Mouse (Mus musculus) retina, adult 2 months (tissue): ENCODE results near the gene Nars2.
A peak's percentile ranks its signal among the peaks of the same experiment; 100 is the strongest.
"Not testable (repeated sequence)": the region's sequence is repeated elsewhere in the genome, so short reads cannot be mapped to it uniquely, and the experiment has no call there.

ENCODE experiments used
- DNase-seq: peaks from one replicate; pipeline ENCODE4 v3.0.0-alpha.2; 2012; ENCODE audit warnings: low read depth, low spot score

The Nars2 gene

DNA sequence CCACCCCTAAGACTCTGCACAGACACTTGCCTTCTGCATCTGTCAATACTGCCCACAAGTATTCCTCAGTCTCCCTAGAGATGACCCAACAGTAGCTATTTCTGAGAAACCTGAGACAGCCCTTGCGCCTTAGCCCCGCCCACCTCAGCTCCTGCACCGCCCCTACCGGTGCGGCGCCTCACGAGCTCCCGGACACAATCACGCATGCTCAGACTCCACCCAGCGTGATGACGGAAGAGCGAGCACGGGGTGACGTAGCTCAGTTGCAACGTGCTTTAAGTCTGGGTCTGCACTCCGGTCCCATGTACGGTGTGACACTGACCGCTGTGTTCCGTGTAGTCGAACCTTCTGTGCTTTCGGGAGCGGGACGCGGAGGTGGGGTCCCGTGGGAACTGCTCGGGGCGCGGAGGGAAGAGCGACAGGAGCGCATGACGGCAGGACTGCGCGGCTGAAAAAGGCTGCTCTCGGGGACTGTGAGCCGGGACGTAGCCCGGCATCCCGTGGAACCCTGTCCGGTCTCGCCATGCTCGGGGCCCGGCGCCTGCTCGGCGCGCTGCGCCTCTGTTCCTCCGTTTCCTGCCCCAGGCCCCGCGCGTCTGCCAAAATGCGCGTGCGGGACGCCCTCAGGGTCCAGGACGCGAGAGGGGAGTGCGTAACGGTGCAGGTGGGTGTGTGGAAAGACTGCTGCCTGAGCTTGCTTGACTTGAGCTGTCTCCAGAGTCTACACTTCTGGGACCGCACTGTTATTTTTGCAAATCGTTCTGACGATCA, at the start of gene Nars2:
TSS of gene Nars2 (plus strand) at position 225 of the 771 bp plus-strand sequence.
- DNase-seq: peak; percentile 93

DNA sequence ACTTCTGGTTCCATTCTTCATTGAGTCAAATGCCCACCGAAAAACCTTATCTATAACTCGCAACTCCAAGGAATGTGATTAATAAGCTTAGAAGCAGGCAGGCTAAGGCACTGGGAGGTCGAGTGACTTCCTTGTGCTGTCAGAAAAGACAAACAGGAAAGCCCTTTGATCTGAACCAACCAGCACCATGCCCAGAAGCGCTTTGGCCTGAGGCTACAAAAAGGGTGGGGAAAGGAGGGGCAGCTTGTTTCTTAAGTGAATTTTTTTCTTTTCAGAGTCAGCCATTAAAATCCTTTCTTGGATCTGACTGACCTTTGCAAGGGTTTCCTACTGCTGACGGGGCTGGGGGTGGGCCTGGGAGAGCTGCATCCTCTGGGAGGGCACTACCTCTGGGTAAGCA, 49.1 kb upstream of the Nars2 start:
- no peak for DNase-seq

DNA sequence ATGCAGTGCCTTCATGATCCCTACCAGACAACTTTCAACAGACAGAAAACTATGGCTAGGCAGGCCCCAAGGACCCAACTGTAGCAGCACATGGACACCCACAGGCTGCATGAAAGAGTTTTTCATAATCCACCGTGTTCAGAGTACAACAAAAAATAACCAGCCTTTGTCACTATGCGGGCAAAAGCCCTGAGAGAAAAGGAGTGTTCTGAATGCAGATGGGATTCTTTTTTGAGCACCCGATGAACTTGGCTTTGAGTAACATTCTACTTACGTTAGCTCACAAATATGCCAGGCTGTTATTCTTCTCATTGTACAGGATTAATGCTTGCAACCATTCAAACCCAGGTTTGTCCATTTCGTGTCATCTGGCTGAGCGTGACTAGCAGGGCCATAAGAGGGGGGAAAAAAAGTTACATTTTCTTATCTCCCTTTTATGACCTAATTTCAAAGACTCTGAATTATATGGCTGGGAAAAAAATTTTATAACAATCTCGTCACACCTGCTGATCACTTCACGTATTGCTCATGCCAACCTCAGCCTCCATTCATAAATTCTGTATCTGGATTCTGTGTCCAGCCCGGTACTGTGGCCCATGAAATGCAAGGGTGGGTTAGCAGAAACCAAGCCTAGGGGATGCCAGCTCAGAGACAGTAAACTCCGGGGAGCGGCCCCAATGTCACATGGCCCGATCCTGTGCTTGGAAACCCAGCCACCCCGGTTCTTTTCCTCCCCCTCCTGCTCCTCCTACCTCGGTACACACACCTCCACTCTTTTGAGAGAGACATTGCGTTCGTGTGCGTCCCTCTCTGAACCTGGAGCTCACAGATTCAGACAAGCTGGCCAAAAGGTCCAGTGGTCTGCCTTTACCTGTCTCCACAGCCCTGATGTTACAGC, 48.0 kb upstream of the Nars2 start:
- DNase-seq: no peak

DNA sequence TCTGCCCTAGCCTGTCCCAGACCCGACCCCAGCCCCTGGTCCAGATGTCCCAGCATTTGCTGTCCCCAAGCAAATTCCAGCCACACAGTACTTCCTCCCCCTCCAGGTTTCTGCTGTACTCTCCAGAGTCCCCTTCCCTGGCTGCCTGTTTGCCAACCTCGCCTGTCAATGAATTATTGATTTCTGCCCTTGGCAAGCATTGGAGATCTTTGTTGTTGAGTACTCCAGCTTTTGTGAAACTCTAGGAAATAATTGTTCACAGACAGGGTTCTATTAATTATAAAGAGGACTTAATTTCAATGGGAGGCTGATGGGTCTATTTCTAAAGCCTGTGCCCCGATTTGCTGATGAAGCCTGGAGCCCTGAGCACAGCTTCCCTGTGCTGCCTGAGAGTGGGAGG, 46.9 kb upstream of the Nars2 start:
- no peak for DNase-seq

DNA sequence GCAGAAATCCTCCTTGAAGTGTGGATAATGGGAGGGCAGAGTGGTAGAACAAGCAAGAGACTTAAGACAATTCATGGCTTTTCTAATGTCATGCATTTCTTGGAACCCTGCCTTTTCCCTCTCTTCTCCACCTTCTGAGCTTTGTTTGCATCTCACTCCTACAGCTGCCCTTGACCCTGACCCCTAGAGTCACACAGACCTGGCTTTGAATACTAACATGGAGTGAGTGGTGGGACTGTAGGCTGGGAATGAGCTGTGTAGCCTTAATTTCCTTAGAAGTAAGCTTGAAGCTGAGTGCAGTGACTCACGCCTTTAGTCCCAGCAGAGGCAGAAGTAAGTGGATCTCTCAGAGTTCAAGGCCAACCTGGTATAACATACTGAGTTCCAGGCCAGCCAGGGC, 46.4 kb upstream of the Nars2 start:
- no peak for DNase-seq

DNA sequence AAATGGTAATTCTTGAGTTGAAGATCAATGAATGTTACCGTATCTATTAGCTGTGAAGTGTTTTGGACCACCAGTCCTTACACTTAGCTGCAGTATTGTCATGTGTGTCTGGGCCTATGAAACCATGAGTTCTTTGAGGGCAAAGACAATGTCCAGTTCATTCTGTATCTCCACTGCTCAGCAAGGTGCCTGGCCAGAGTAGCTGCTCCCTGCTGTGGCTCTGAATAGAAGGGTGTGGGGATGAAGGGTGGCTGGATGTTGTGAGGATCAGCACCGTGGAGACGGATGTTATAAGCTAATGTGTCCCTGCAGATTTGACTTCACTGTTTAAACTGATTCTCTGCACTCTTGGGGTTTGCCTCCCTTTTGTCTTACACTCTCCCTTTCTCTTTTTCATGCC, 45.9 kb upstream of the Nars2 start:
- DNase-seq: no peak

DNA sequence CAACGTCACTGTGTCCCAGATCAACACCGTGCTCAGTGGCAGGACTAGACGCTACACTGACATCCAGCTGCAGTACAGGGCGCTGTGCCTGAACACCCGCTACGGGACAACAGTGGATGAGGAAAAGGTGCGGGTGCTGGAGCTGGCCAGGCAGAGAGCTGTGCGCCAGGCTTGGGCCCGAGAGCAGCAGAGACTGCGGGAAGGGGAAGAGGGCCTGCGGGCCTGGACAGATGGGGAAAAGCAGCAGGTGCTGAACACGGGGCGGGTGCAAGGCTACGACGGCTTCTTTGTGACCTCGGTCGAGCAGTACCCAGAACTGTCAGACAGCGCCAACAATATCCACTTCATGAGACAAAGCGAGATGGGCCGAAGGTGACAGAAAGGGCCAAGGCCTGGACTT, 45.1 kb upstream of the Nars2 start:
- DNase-seq: no peak

DNA sequence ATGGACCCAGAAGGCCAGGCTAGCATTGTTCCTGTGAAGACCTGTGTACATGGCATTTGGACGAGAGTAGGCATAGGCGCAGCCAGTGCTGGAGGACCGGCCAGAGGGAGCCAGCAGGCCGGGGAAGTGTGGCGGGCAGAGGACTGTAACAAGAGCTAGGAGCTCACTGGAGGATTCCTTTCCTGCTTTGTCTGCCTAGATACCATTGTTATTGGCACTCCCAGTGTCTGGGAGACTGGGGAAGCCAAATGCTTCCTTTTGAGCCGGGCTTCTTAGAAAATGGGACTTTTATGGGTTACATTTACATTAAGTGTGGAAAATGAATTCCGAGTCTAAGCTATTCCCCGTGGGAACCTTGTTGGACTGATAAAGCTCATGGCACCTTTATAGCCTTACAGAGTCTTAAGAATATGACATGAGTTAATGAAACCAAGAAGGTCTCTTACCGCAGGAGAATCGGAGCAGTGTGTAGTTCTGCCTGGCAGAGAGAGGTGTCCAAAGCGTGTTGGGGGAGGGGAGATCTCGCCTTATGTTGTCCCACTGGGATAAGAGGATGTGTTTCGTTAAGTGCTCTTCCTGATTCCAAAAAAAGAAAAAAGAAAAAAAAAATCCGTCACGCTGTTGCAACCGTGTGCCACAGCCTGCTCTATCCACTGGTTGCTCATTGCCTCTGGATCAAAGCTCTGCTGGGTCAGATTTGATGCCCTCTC, 43.2 kb upstream of the Nars2 start:
- no peak for DNase-seq

DNA sequence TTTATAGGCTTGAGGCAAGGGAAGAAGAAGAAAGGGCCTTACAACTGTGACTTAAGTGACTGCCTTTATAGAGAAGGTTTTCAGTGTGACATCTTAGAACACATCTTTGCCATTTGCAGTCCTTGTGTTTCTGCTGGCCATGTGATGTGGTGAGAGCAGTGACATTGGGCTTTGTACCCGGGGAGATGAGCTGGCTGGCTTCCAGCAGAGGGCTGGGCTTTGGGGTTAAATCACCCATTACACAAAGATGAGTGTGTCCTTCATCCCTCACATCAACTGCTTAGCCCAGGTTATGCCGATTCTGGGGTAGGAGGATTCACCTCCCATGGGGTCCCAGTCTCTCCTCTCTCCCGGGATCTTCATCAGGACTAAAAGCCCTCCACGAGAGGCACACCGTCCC, 41.4 kb upstream of the Nars2 start:
- DNase-seq: no peak

DNA sequence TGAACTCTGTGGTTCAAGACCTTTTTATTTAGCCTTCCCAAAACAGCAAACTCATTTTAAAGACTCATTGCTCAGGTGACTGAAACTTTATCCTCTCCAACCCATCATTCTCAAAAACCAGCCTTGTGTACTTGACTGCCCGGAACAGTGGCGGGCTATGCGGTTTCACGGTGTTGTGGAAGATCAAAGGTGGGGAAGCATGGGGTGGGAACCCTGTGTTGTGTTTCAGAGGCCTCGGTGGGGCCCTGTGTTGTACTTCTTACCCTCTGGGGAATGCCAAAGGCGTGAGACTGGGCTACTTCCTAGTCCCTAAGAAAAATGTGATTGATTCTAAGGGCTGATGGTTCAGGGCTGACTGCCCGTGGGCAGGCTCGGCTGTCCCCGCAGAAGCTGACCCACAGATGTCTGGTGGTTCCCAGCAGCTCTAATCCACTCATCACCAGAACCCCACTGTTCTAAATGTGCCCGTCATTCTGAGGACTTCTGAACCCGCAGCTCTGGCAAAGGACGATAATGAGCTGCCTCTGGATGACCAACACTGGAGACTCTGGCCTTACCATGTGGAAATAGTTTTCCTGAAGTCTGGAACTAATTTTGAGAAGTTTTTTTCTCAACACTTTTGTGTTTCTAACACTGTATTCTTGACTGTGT, 40.9 kb upstream of the Nars2 start:
- DNase-seq: no peak

DNA sequence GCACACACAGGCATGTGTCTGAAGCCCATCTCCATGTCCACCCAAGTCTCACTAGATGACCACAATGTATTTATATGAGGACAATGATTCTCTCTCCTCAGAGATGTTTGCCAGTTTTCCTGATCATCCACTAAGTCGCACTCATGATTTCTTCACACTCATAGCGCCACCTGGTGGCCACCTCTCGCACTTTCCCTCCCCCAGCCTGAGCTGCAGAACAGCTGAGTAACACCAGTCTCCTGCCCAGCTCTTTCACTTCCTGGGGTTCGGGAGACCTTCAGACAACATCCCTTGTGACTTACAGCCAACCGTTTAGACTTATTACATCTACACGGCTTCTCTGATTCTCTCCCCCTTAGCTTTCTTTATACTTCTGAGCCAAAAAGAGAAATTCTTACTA, 37.3 kb upstream of the Nars2 start:
- peak; percentile 55 for DNase-seq

DNA sequence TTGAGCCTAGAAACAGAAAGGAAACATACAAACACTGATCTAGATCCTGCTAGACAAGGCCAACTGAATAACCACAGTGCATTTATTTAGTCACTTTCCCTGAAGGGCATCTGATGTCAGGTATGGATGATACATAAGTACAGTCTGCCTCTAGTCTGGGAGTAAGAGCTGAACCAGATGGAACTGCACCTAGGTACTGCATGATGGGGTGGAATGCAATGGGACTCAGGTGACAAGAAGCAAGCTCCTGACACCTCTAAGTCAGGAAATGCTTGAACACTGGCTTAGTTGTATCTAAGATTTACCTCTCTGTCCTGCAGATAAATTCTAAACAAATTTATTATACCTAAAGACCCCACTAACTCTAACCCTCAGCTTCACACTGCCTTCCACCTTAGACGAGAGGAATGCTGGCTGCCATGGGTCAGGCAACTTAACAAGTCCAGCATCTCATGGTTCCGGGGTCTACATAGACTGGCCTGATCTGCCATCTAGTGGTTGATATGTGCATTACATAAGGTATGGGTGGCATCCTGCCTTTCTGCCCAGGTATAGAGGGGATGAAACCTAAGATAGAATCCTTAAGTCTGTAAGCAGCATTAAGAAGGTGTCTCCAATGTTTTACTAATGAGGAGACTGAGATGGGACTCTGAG, 35.7 kb upstream of the Nars2 start:
- DNase-seq: peak; percentile 50

DNA sequence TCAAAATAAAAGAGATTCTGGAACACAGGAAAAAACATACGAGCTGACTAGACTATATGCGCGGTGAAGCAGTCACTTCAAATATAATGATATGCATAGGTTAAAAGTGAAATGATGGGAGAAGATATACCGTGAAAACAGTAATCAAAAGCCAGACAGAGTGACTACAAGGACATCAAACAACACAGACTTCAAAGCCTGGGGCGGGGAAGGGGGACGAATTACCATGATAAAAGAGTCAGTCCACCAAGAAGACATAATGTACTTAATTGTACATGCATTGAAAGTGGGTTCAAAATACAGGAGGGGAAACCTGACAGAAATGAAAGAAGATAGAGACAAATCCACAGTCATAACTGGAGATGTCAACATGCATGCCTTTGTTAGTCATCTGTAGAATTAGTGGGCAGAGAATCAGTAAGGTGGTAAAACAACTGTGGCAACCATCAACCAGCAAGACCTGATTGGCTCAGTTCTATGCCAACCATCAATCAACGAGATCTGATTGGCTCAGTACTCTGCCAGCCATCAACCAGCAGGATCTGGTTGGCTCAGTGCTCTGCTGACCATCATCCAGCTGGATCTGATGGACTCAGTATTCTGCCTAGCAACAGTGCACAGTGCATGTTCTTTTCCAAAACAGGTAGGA, 30.7 kb upstream of the Nars2 start:
- DNase-seq: no peak

DNA sequence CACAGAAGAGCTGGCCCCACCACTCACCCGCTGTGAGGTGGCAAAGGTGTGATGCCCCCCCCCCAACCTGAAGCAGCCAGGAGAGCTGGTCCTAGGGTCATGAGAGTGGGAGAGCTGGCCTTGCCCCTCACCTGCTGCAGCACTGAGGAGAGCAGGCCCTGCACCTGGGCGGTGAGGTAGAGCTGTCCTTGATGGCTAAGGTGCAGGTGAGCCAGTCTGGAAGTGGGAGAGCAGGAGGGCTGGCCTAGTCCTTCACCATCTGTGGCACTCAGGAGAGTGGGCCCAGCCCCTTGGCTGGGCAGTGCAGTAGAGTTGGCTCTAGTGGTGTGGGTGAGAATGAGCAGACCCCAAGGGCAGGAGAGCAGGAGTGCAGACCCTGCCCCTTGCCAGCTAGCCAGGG, 28.4 kb upstream of the Nars2 start:
- no peak for DNase-seq

DNA sequence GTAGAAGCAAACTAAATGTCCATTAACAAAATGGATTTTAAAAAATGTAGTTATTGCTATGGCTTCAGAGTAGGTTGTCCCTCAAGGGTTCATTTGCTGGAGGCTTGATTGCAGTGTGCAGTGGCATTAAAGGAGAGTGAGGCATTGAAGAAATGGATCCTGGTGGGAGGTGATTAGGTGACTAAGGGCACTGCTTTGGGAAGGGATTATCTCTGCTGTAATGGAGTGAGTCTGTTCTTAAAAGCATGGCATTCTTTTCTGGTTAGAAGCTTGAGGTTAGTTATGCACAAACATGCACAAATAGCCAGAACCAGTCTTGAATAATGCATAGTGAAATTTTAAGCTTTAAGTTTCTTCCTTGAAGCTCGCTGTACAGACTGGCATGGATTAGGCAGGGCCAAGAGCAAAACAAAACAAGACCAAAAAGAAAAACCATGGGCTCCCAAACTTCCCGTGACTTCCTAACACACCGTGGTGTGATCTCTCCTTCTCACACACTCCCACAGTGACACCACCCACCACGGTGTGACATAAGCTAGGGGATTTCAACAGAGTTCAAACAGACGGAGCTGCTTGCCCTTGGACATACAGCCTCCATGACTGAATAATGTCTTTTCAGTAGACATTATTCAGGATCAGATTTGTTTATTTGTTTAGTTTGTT, 7.5 kb upstream of the Nars2 start:
- no peak for DNase-seq

DNA sequence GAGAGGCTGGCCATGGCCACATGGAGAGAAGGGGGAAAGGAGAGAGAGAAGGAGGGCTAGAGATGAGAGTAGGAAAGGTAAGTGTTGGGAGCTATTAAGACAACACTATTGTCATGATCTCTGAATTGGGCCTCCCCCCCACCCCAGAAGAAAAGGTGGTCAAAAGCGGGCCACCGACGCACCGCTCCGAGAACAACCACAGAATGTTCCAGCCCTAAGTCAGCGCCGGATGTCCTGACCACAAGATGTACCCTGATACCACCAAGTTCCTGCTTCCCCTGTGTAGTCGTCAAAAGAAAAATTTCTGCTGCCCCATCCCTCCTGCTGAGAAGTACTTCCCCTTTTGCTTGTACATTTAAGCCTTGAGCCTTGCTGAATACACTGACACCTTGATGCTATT, 4.8 kb upstream of the Nars2 start:
- not testable (repeated sequence) for DNase-seq

DNA sequence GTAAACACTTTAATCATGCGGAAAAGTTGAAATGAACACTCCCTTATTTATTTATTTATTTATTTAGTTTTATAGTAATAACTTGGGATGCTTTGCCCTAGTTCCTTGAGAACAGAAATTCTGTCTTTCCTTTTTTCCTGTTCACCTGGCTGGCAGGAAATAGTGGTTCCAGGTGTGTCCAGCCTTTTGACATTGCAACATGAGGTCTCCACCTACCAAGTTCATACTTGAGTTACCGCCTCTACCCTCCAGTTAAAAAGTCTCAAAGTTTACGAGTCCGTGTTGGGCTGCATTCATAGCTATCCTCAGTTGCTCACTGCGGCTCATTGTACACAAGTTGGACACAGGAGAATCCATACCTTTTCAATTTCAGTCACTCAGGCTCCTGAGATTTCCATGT, 789 bp downstream of the Nars2 start:
- DNase-seq: no peak

DNA sequence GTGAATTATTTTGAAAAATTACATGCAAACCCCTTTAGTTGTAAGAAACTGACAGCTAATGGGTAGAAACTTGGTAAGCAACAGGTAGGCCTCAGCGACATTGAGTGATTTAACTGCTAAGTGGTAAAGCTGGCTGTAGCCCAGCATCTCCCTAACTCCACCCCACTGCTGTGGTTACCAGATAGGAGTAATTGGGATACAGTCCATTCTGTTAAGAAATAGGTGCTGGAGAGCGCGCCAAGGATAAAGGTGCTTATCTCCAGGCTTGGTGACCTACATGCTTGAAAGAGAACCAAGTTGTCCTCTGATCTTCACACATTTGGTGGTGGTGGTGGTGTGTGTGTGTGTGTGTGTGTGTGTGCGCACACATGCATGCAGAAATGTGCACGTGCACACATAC, 7.9 kb downstream of the Nars2 start:
- no peak for DNase-seq

DNA sequence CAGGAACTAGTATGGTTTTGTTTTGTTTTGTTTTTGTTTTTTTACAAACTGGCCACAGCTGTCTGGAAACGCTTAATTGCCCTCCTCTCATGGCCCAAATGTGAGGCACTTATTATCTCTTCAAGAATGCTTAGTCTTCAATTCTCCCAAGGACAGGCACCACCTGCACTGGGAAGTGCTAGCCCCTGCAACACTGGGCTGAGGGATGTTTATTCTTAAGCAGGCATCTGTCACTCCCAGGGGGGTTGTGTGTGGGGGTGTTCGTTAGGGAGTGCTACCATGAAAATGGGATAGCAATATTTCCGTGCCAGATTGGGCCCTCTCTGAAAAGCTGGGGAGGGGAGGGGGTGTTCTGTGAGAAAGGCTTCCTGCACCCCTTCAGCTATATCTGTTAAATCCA, 15.9 kb downstream of the Nars2 start:
- no peak for DNase-seq

DNA sequence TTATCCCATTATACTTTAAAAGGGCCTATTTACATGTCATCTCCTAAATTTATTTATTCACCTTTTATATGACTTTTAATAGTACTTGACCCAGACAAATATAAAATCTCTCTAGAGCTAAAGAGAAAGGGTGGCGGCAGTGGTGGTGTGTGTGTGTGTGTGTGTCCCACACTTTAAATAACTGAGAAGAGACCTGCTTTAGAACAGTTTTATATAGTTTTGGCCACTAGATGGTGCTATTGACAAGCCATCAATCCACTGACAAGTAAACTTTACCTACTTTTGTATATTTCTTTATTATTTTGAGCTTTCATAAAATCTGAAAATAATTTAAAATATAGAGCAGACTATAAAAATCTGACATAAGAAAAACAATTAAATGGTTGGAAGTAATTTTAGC, 19.1 kb downstream of the Nars2 start:
- DNase-seq: peak; percentile 20
